Mouse (Mus musculus): ENCODE measurements around the gene Dnah5.

Dnah5 gene

DNA sequence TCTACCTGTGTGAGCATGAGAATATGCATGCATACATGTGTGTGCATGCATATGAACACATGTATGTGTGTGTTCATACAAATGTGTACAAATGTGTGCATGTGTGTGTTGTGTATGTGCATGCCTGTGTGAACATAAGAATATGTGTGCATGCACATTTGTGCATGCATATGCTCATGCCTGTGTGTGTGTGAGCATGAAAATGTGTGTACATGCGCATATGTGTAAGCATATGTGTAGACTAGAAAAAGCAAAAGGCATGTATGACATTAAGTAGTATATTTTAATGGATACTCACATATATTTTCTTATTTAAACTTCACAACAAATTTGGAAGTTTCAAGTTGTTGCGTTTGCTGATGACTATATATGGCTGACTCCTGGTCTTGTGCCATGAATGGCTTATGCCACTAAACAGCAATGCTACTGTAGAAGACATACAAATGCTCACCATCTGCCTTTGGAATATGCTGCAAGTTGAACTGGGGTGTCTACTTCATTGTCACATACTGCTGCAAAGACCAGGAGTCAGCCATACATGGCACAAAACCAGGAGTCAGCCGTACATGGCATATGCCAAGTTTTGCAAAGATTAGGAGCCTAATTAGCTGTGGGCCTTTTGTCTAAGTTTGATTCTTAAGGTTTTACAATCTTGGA is 263.2 kb downstream of the Dnah5 start:
- no peak for DNase-seq (ENCODE audit: low spot score in 2 of 2)

- DNase-seq (ENCODE audit: low spot score in 2 of 2): no peak
These were observed 270.3 kb downstream of the Dnah5 start for GRCm38 (mm10) chr15:28473749-28474390.

- no peak for DNase-seq (ENCODE audit: low spot score in 2 of 2)
These were observed 299.3 kb downstream of the Dnah5 start for GRCm38 (mm10) chr15:28502820-28503219.

DNA sequence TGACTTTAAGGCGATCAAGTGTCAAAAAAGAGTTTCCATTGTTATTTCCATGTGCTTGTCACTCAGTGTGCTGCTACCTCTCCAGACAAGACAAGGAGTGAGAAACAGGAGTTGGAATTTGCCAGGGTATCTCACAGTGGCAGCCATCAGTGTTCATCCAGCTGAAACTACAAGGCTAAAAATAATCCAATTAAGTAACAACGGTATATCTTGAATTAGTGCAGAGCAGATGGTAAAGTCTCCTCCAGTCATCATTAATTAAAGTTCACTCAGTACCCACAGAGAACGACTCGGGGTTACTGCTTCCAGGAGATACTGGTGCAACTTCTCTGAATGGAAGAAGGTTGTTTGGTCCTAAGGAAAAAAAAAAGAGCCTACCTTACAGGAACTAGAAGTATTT is 311.6 kb downstream of the Dnah5 start:
- DNase-seq (ENCODE audit: low spot score in 2 of 2): no peak

Measured in frontal cortex, postnatal 10 days (tissue).